Mouse (Mus musculus): ENCODE measurements around the gene Olfr91. TPM values are rescaled to one million over a fixed set of nuclear protein-coding genes. Genes with fewer than 3 reads are reported as not detected.
"Not testable (repeated sequence)": the region's sequence is repeated elsewhere in the genome, so short reads cannot be mapped to it uniquely, and the experiment has no call there.

Olfr91 gene
- polyA plus RNA-seq (2012; ENCODE audit: insufficient read depth, insufficient read length, missing spikeins) = not detected in 2 replicates

DNA sequence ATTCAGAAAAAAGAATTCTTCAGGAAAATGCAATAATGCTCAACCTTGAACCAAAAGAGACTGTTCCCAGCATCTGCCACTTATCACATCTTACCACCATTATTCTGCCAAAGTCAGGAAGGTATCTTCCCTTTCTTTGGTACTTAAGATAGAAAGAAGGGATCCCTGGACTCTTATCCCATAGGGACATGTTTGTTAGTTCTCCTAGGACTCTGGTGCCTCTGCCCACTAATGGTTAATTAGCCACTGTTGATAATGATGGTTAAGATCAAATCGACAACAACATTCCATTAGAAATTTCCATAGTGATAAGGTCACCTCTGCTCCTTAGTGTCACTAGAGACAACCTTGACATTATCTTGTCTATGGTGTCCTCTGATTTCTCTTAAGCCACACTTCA lies at the start of gene Olfr91:
Olfr91 (minus strand) TSS at position 101 of the 400 bp plus-strand sequence.
- no peaks in the 10 kb centered on the region for H3K4me1 ChIP-seq (ENCODE audit: control insufficient read depth, insufficient read depth, low read length)
- no peak within 1 kb of the TSS for H3K4me3 ChIP-seq (ENCODE audit: insufficient read depth, low read length)
- H3K27ac ChIP-seq (ENCODE audit: insufficient read depth, low read depth, low read length) = no peak within 1 kb of the TSS
- TF ChIP-seq POLR2A (IDR thresholded peaks at IDR 0.05; ENCODE audit: borderline replicate concordance, low read depth, low read length) = no peak
- TF ChIP-seq CTCF (IDR thresholded peaks at IDR 0.05; ENCODE audit: low read depth, low read length) = no peak

DNA sequence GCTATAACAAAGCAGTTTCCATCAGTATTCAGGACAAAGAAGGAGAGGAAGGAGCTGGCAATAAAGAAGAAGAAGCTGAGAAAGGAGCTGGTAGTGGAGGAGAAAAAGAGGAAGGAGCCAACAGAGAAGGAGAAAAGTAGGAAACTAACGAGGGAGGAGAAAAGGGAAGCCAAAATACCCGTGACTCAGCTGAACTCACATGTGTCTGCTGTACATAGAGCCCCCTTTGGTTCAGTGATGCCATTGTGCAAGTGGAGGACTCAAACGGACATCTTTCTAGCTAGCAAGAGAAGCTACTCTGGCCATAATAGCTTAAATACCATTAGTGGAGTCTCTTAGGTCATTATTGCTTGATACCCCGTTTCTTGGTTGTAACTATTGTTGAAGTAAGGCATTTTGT lies 33.3 kb upstream of the Olfr91 start:
- not testable (repeated sequence) for H3K27ac ChIP-seq (ENCODE audit: insufficient read depth, low read depth, low read length); H3K4me1 ChIP-seq (ENCODE audit: control insufficient read depth, insufficient read depth, low read length); H3K4me3 ChIP-seq (ENCODE audit: insufficient read depth, low read length)

DNA sequence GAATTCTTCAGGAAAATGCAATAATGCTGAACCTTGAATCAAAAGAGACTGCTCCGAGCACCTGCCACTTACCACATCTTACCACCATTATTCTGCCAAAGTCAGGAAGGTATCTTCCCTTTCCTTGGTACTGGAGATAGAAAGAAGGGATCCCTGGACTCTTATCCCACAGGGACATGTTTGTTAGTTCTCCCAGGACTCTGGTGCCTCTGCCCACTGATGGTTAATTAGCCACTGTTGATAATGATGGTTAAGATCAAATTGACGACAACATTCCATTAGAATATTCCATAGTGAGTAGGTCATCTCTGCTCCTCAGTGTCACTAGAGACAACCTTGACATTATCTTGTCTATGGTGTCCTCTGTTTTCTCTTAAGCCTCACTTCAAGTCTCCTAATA lies 21.9 kb upstream of the Olfr91 start, which contains the start of gene Olfr92:
Olfr92 (minus strand) TSS at position 101 of the 400 bp plus-strand sequence.
- H3K27ac ChIP-seq (ENCODE audit: insufficient read depth, low read depth, low read length) = no peak within 1 kb of the TSS
- no peak within 1 kb of the TSS for H3K4me3 ChIP-seq (ENCODE audit: insufficient read depth, low read length)
- H3K4me1 ChIP-seq (ENCODE audit: control insufficient read depth, insufficient read depth, low read length) = no peaks in the 10 kb centered on the region
- TF ChIP-seq POLR2A (IDR thresholded peaks at IDR 0.05; ENCODE audit: borderline replicate concordance, low read depth, low read length) = no peak
- TF ChIP-seq CTCF (IDR thresholded peaks at IDR 0.05; ENCODE audit: low read depth, low read length) = no peak

DNA sequence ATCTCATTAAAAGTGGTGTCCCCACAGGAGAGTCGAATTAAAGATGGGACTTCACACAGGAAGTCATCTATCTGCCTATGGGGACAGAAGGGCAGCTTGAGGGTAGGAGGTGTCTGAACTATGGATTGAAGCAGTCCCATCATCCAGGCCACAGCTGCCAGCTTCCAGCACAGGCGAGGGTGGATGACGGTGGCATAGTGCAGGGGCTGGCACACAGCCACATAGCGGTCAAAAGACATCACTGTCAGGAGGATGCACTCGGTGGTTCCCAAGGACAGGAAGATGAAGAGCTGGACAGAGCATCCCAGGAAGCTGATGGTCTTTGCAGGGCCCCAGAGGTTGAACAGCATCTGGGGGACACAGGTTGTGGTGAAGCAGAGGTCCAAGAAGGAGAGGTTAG lies 4.8 kb downstream of the Olfr91 start:
- Histone ChIP-seq H3K4me1 (ENCODE audit: control insufficient read depth, insufficient read depth, low read length) (no peaks in the 10 kb centered on the region), H3K4me3 (ENCODE audit: insufficient read depth, low read length) (no peak overlapping the region), H3K27ac (ENCODE audit: insufficient read depth, low read depth, low read length) (no peak overlapping the region)
- no peak for TF ChIP-seq POLR2A (IDR thresholded peaks at IDR 0.05; ENCODE audit: borderline replicate concordance, low read depth, low read length)
- no peak for TF ChIP-seq CTCF (IDR thresholded peaks at IDR 0.05; ENCODE audit: low read depth, low read length)

DNA sequence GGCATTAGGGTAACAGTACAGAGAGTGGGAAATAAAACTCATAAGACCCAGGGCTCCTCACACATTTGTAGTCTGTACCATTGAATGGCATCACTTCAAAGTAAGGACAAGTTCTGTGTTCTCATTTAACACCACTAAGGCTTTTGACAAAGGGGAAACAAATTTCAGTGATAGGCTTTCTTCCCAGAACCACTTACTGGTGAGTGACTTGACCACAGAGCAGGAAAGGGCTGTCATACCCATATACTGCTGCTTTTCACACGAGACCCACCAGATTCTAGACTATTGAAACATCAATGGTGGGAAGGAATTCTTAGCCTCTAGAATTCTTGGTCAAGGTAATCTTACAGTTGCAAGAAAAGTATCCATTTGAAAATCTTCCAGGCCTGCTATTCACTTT lies 5.9 kb downstream of the Olfr91 start:
- TF ChIP-seq CTCF (IDR thresholded peaks at IDR 0.05; ENCODE audit: low read depth, low read length) (no peak), POLR2A (IDR thresholded peaks at IDR 0.05; ENCODE audit: borderline replicate concordance, low read depth, low read length) (no peak)
- H3K4me3 ChIP-seq (ENCODE audit: insufficient read depth, low read length) = no peak overlapping the region
- no peak overlapping the region for H3K27ac ChIP-seq (ENCODE audit: insufficient read depth, low read depth, low read length)
- no peaks in the 10 kb centered on the region for H3K4me1 ChIP-seq (ENCODE audit: control insufficient read depth, insufficient read depth, low read length)

DNA sequence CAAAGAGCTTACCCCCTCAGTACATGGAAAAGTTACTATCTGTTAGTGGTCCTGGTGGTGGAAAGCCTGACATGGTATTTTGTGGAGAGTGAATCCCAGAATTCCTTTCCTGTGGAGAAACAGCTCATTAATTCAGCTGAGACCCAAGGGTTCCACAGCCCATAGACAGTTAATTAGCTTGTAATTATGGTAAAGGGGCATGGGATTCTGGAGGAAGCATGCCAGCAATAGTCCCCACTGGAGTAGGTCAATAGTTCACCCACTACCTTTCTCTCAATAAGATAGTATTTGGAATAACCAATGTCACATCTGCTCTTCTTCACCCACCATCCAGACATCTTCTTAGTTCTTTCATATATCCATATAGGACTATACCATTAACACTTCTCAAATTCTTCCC lies 9.7 kb downstream of the Olfr91 start, which contains the start of gene Olfr90:
Olfr90 (minus strand) TSS at position 101 of the 400 bp plus-strand sequence.
- Histone ChIP-seq H3K27ac (ENCODE audit: insufficient read depth, low read depth, low read length) (no peak within 1 kb of the TSS), H3K4me3 (ENCODE audit: insufficient read depth, low read length) (no peak within 1 kb of the TSS), H3K4me1 (ENCODE audit: control insufficient read depth, insufficient read depth, low read length) (no peaks in the 10 kb centered on the region)
- no peak for TF ChIP-seq CTCF (IDR thresholded peaks at IDR 0.05; ENCODE audit: low read depth, low read length)
- no peak for TF ChIP-seq POLR2A (IDR thresholded peaks at IDR 0.05; ENCODE audit: borderline replicate concordance, low read depth, low read length)

DNA sequence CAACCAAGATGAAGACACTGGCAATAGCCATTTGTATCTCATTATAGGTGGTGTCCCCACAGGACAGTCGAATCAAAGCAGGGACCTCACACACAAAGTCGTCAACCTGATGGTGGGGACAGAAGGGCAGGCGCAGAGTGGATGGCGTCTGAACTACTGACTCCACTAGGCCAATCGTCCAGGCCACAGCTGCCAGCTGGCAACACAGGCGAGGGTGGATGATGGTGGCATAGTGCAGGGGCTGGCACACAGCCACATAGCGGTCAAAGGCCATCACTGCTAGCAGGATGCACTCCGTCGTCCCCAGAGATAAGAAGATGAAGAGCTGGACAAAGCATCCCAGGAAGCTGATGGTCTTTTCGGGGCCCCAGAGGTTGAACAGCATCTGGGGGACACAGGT lies 12.5 kb downstream of the Olfr91 start:
- TF ChIP-seq CTCF (IDR thresholded peaks at IDR 0.05; ENCODE audit: low read depth, low read length) (no peak), POLR2A (IDR thresholded peaks at IDR 0.05; ENCODE audit: borderline replicate concordance, low read depth, low read length) (no peak)
- no peaks in the 10 kb centered on the region for H3K4me1 ChIP-seq (ENCODE audit: control insufficient read depth, insufficient read depth, low read length)
- no peak overlapping the region for H3K4me3 ChIP-seq (ENCODE audit: insufficient read depth, low read length)

DNA sequence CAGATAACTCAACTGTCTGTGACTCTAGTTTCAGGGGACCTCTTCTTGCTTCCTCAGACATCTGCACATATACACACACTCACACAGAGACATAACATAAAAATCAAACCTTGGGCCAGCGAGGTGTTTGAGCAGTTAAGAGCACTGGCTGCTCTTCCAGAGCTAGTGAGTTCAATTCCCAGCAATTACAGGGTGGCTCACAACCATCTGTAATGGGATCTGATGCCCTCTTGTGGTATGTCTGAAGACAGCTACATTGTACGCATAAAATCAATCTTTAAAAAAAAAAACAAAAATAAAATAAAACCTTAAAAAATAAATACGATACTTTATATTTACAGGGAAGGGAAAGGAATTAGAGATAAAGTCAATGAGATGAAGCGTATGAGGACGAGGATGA lies 13.4 kb downstream of the Olfr91 start:
- no peak overlapping the region for H3K4me3 ChIP-seq (ENCODE audit: insufficient read depth, low read length)
- no peak for TF ChIP-seq POLR2A (IDR thresholded peaks at IDR 0.05; ENCODE audit: borderline replicate concordance, low read depth, low read length)
- no peak for TF ChIP-seq CTCF (IDR thresholded peaks at IDR 0.05; ENCODE audit: low read depth, low read length)
- H3K27ac ChIP-seq (ENCODE audit: insufficient read depth, low read depth, low read length) = no peak overlapping the region
- H3K4me1 ChIP-seq (ENCODE audit: control insufficient read depth, insufficient read depth, low read length) = no peaks in the 10 kb centered on the region

More for the DNA sequence above, 12.5 kb downstream of the Olfr91 start:
- H3K27ac ChIP-seq (ENCODE audit: insufficient read depth, low read depth, low read length) = no peak overlapping the region

DNA sequence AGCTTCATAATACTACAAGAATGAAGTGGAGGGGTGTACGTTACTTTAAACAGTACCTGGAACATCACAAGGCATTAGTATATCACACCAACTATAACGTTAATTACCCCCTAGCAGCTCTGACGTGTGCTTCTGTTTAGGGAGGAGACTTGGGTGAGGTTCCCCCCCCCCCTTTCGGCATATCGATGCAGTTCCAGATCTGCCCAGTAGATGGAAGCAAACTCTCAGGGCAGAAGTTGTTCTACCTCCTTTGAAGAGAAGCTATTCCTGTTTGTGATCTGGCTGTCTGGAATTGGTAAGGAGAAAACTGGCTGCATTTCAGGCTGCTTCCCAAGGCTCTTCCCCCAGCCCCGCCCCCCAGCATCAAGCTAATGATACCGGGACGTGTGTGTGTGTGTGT lies 14.8 kb downstream of the Olfr91 start:
- no peaks in the 10 kb centered on the region for H3K4me1 ChIP-seq (ENCODE audit: control insufficient read depth, insufficient read depth, low read length)
- no peak overlapping the region for H3K4me3 ChIP-seq (ENCODE audit: insufficient read depth, low read length)
- TF ChIP-seq POLR2A (IDR thresholded peaks at IDR 0.05; ENCODE audit: borderline replicate concordance, low read depth, low read length) = no peak
- peak; percentile 33; the same call in 1 of the 2 replicates for TF ChIP-seq CTCF (IDR thresholded peaks at IDR 0.05; ENCODE audit: low read depth, low read length)
- H3K27ac ChIP-seq (ENCODE audit: insufficient read depth, low read depth, low read length) = no peak overlapping the region

DNA sequence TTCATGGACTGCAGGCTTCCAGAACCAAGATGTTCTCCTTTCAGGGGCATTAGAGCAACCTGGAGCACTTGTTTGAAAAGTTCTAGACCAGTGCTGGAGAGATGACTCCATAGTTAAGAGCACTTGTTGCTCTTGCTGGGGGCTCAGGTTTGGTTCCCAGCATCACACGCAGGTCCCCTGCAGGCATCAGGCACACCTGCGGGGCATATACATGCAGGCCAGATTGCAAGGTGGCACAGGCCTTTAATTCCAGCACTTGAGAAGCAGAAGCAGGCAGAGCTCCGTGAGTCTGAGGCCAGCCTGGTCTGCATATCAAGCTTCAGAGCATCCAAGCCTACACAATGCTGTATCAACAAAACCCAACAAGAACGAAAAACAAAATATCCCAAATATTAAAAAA lies 16.4 kb downstream of the Olfr91 start:
- Histone ChIP-seq H3K4me3 (ENCODE audit: insufficient read depth, low read length) (no peak overlapping the region), H3K4me1 (ENCODE audit: control insufficient read depth, insufficient read depth, low read length) (no peaks in the 10 kb centered on the region), H3K27ac (ENCODE audit: insufficient read depth, low read depth, low read length) (no peak overlapping the region)
- TF ChIP-seq POLR2A (IDR thresholded peaks at IDR 0.05; ENCODE audit: borderline replicate concordance, low read depth, low read length) (no peak), CTCF (IDR thresholded peaks at IDR 0.05; ENCODE audit: low read depth, low read length) (no peak)

DNA sequence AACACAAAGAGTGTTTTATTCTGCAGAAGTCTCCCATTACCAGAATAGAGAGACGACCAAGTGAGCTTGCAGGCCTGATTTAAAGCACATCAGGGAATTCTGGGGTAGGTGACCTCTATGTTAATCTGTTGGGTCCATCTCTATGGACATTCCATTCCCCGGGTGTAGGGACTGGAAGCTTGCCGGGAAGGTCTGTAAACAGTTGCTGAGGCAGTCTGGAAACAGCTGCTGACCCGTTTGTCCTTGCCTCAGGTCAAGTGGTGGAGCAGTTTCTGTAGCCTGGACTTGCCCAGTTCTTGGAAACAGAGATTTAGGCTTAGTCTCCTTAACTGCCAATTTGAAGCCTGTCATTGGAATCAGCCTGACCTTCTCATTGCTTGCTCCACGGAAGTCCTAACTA lies 18.0 kb downstream of the Olfr91 start:
- TF ChIP-seq CTCF (IDR thresholded peaks at IDR 0.05; ENCODE audit: low read depth, low read length) = no peak
- no peak for TF ChIP-seq POLR2A (IDR thresholded peaks at IDR 0.05; ENCODE audit: borderline replicate concordance, low read depth, low read length)
- no peak overlapping the region for H3K4me3 ChIP-seq (ENCODE audit: insufficient read depth, low read length)
- no peak overlapping the region for H3K27ac ChIP-seq (ENCODE audit: insufficient read depth, low read depth, low read length)
- no peaks in the 10 kb centered on the region for H3K4me1 ChIP-seq (ENCODE audit: control insufficient read depth, insufficient read depth, low read length)
